Mouse (Mus musculus) left cerebral cortex, adult 2 months (tissue): ENCODE measurements around the gene Nr1h2. TPM values are rescaled to one million over a fixed set of nuclear protein-coding genes. Genes with fewer than 3 reads are reported as not detected.

Experiments used
- DNase-seq, 2 experiments: peaks; one replicate each; pipeline ENCODE4 v3.0.0; 2021 to 2022; ENCODE audit warnings: low spot score in 2 of 2, mixed read lengths in 1 of 2; ENCODE audit errors: extremely low spot score in 1 of 2
- H3K27ac ChIP-seq: fragments of 200-600 bp; 2 replicates; pipeline ENCODE4 v1.8.1; 2022
- H3K4me3 ChIP-seq: fragments of 200-600 bp; 2 replicates; pipeline ENCODE4 v1.8.1; 2022
- CTCF ChIP-seq: fragments of 200-600 bp; IDR thresholded peaks from 2 replicates; pipeline ENCODE4 v1.8.1; 2022; ENCODE audit warnings: antibody characterized with exemption, mild to moderate bottlenecking, moderate library complexity
- intact Hi-C: fragments of 180-260 bp; cut with DNase I; formaldehyde crosslinking; loops from one replicate; pipeline ENCODE4 v1.15.1; 2025
- total RNA-seq, 2 experiments: library from RNA; stranded (reverse); gene quantifications; 2 replicates each; pipeline ENCODE4 v1.2.3; 2021

The Nr1h2 gene
- total RNA-seq, 2 experiments from 2014 or later, result 78.4 to 82.5 TPM

GRCm38 (mm10) chr7:44547041-44547440 is 6.7 kb downstream of the Nr1h2 start:
- no peak for DNase-seq
- no peak overlapping the region for H3K27ac ChIP-seq
- no peak for TF ChIP-seq CTCF
- H3K4me3 ChIP-seq, result no peak overlapping the region
- intact Hi-C loops, result no loop called here

GRCm38 (mm10) chr7:44546274-44546673 is 7.5 kb downstream of the Nr1h2 start:
- H3K27ac ChIP-seq, result no peak overlapping the region
- no peak for TF ChIP-seq CTCF
- H3K4me3 ChIP-seq, result no peak overlapping the region
- intact Hi-C loops, result no loop called here
- no peak for DNase-seq

- no peak for TF ChIP-seq CTCF
- H3K4me3 ChIP-seq, result no peak overlapping the region
- no peak for DNase-seq
- intact Hi-C loops, result no loop called here
- H3K27ac ChIP-seq, result no peak overlapping the region
Observed at GRCm38 (mm10) chr7:44543071-44543470, 10.7 kb downstream of the Nr1h2 start.

- no peak for DNase-seq
- TF ChIP-seq CTCF, result no peak
- Histone ChIP-seq H3K27ac (no peak overlapping the region), H3K4me3 (no peak overlapping the region)
- intact Hi-C loops, result no loop called here
Observed at GRCm38 (mm10) chr7:44542555-44542954, 11.2 kb downstream of the Nr1h2 start.

- DNase-seq, result no peak
Observed at GRCm38 (mm10) chr7:44538756-44539624, 14.8 kb downstream of the Nr1h2 start.

GRCm38 (mm10) chr7:44537496-44537895 is 16.3 kb downstream of the Nr1h2 start:
- no peak overlapping the region for H3K27ac ChIP-seq
- no peak for DNase-seq
- no peak for TF ChIP-seq CTCF
- intact Hi-C loops, result no loop called here
- no peak overlapping the region for H3K4me3 ChIP-seq

More at GRCm38 (mm10) chr7:44538756-44539624, 14.8 kb downstream of the Nr1h2 start:
- H3K4me3 ChIP-seq, result no peak overlapping the region
- no peak overlapping the region for H3K27ac ChIP-seq
- TF ChIP-seq CTCF, result no peak
- intact Hi-C loops, result no loop called here

GRCm38 (mm10) chr7:44537009-44537408 is 16.7 kb downstream of the Nr1h2 start:
- no peak for TF ChIP-seq CTCF
- no peak overlapping the region for H3K4me3 ChIP-seq
- DNase-seq, result no peak
- H3K27ac ChIP-seq, result peak overlapping the region; percentile 45; the same call in 1 of the 2 replicates
- intact Hi-C loops, result no loop called here

- intact Hi-C loops, result no loop called here
- Histone ChIP-seq H3K4me3 (no peak overlapping the region), H3K27ac (peak overlapping the region; percentile 45)
- DNase-seq, result peak; percentile 40 to 63
- TF ChIP-seq CTCF, result no peak
Observed at GRCm38 (mm10) chr7:44536590-44536968, 17.2 kb downstream of the Nr1h2 start.

GRCm38 (mm10) chr7:44535657-44536589 is 17.8 kb downstream of the Nr1h2 start:
- no peak for TF ChIP-seq CTCF
- DNase-seq, result no peak
- Histone ChIP-seq H3K27ac (peak overlapping the region; percentile 45), H3K4me3 (no peak overlapping the region)
- intact Hi-C loops, result no loop called here

- H3K27ac ChIP-seq, result no peak overlapping the region
- H3K4me3 ChIP-seq, result no peak overlapping the region
- TF ChIP-seq CTCF, result no peak; the same call in 1 of the 2 replicates
- intact Hi-C loops, result no loop called here
- DNase-seq, result no peak
Observed at GRCm38 (mm10) chr7:44534656-44535441, 18.9 kb downstream of the Nr1h2 start.

GRCm38 (mm10) chr7:44534242-44534641 is 19.5 kb downstream of the Nr1h2 start:
- no peak overlapping the region for H3K4me3 ChIP-seq
- no peak for TF ChIP-seq CTCF
- no peak overlapping the region for H3K27ac ChIP-seq
- no peak for DNase-seq
- intact Hi-C loops, result no loop called here
